Comparison of ENCODE assay signal across 26 mouse cellular contexts in the genomic region with DNA sequence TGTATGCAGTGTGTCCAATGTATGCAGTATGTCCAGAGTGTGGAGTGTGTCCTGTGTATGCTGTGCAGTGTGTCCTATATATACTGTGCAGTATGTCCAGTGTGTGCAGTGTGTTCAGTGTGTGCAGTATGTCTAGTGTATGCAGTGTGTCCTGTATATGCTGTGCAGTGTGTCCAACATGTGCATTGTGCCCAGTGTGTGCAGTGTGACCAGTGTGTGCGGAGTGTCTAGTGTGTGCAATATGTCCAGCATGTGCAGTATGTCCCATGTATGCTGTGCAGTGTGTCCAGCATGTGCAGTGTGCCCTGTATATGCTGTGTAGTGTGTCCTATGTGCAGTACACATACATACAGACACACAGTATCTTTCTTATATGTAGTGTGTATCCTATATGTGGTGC.
DNase-seq lines count a peak whose midpoint lies in the region; ATAC-seq and TF ChIP-seq lines count a peak whose summit lies in the region.
"Had no signal": no experiment of that assay in that cellular context is flagged by ENCODE, and none has a peak within 500 bp of the region (broad histone marks: within the 10 kb centered on the region; RNA-seq: fewer than 3 reads in every experiment).

No protein-coding gene starts in this region.

- TF ChIP-seq RAD21 in CH12.LX (IDR thresholded peaks at IDR 0.05; ENCODE audit: low read depth, low read length), result no peak

- no peaks in the 10 kb centered on the region for H3K9me3 ChIP-seq in lung, embryonic 14.5 days (ENCODE audit: low read depth, low read length)
- no peaks in the 10 kb centered on the region for H3K9me3 ChIP-seq in CH12.LX (replicated peaks; ENCODE audit: low read length)
- no peaks in the 10 kb centered on the region for H3K9me3 ChIP-seq in limb, embryonic 12.5 days
- H3K9me3 ChIP-seq: heart, embryonic 12.5 days; limb, embryonic 15.5 days; liver, embryonic 15.5 days; lung, embryonic 15.5 days; neural tube, embryonic 15.5 days had no signal

- no peak overlapping the region for H3K4me3 ChIP-seq in lung, embryonic 14.5 days (ENCODE audit: low read depth, low read length)
- H3K4me3 ChIP-seq in CH12.LX (replicated peaks in 1 of 3; ENCODE audit: low read depth in 2 of 3, low read length in 2 of 3, poor library complexity in 1 of 3), result peak overlapping the region in 1 of 3 experiments; percentile 6
- no peak overlapping the region for H3K4me3 ChIP-seq in limb, embryonic 12.5 days (replicated peaks)
- H3K4me3 ChIP-seq: heart, embryonic 12.5 days; limb, embryonic 15.5 days; liver, embryonic 15.5 days; lung, embryonic 15.5 days; neural tube, embryonic 15.5 days had no signal

- dilution Hi-C loops in CH12.LX (cut with MboI; ENCODE audit: extremely low pct_ligation_motif_present, extremely low pct_unique_long_range_greater_than_20kb, low sequenced_read_pairs), result no loop called here

- TF ChIP-seq POLR2A in CH12.LX (IDR thresholded peaks at IDR 0.05; ENCODE audit: low read depth, low read length), result no peak

- peaks cover 4% of the 10 kb centered on the region for H3K4me1 ChIP-seq in lung, embryonic 14.5 days (ENCODE audit: insufficient read depth)
- peaks cover 18 to 32% of the 10 kb centered on the region in 2 experiments for H3K4me1 ChIP-seq in CH12.LX (ENCODE audit: control insufficient read depth in 1 of 2, insufficient read depth in 2 of 2)
- H3K4me1 ChIP-seq in limb, embryonic 12.5 days (replicated peaks), result peaks cover 24% of the 10 kb centered on the region
- H3K4me1 ChIP-seq: liver, embryonic 15.5 days had no signal

- no peak overlapping the region for H3K27ac ChIP-seq in lung, embryonic 14.5 days (ENCODE audit: low read depth)
- H3K27ac ChIP-seq in CH12.LX (ENCODE audit: insufficient read depth, low read depth), result peak overlapping the region; percentile 14; the same call in 1 of the 2 replicates
- H3K27ac ChIP-seq in limb, embryonic 12.5 days, result peak overlapping the region; percentile 19; the same call in 1 of the 2 replicates
- H3K27ac ChIP-seq: hindbrain, embryonic 14.5 days; kidney, postnatal 0 days; liver, embryonic 15.5 days; lung, embryonic 15.5 days; neural tube, embryonic 15.5 days had no signal

- WGBS in lung, embryonic 14.5 days, result 92% methylated on average over 1 of the region's 1 CpGs
- WGBS in limb, embryonic 12.5 days, result 94% methylated on average over 1 of the region's 1 CpGs

- H3K27me3 ChIP-seq in lung, embryonic 14.5 days (ENCODE audit: insufficient read depth, low read length), result no peaks in the 10 kb centered on the region
- H3K27me3 ChIP-seq in CH12.LX (replicated peaks), result no peaks in the 10 kb centered on the region
- H3K27me3 ChIP-seq in limb, embryonic 12.5 days, result 0 out of 2 replicates have a peak, but pooled peaks cover 4% of the 10 kb centered on the region
- H3K27me3 ChIP-seq: heart, embryonic 12.5 days; limb, embryonic 15.5 days; liver, embryonic 15.5 days; lung, embryonic 15.5 days; neural tube, embryonic 15.5 days; Patski had no signal

- H3K79me2 ChIP-seq in CH12.LX (replicated peaks; ENCODE audit: control insufficient read depth, extremely low read depth, insufficient read depth, poor library complexity, severe bottlenecking), result no peaks in the 10 kb centered on the region

- no peak for TF ChIP-seq CTCF in lung, embryonic 14.5 days (IDR thresholded peaks at IDR 0.05; ENCODE audit: low read depth)
- TF ChIP-seq CTCF in CH12.LX (conservative IDR thresholded peaks at IDR 0.05 in 1 of 2, IDR thresholded peaks at IDR 0.05 in 1 of 2; ENCODE audit: low read depth in 2 of 2, low read length in 2 of 2), result no peak

- no peak for TF ChIP-seq EP300 in CH12.LX (IDR thresholded peaks at IDR 0.05; ENCODE audit: low read length)

- peak; percentile 12; the same call in 1 of the 2 replicates for ATAC-seq in lung, embryonic 14.5 days (ENCODE audit: insufficient read depth)
- no peak for ATAC-seq in limb, embryonic 12.5 days (ENCODE audit: insufficient number of reproducible peaks, insufficient read depth, low FRiP score, low TSS enrichment, low read depth)
- ATAC-seq: forebrain, embryonic 14.5 days; intestine, postnatal 0 days; Patski had no signal

- H3K4me2 ChIP-seq in lung, embryonic 14.5 days, result no peak overlapping the region
- H3K4me2 ChIP-seq in CH12.LX (ENCODE audit: insufficient read depth, low read depth, poor library complexity, severe bottlenecking), result no peak overlapping the region
- no peak overlapping the region for H3K4me2 ChIP-seq in limb, embryonic 12.5 days
- H3K4me2 ChIP-seq: heart, embryonic 12.5 days; hindbrain, embryonic 14.5 days; limb, embryonic 15.5 days; liver, embryonic 15.5 days; lung, embryonic 15.5 days; neural tube, embryonic 15.5 days had no signal

- H3K9ac ChIP-seq in lung, embryonic 14.5 days, result no peak overlapping the region
- no peak overlapping the region for H3K9ac ChIP-seq in CH12.LX (ENCODE audit: insufficient read depth, low read depth)
- H3K9ac ChIP-seq in limb, embryonic 12.5 days (replicated peaks), result no peak overlapping the region
- H3K9ac ChIP-seq: heart, embryonic 12.5 days; hindbrain, embryonic 14.5 days; limb, embryonic 15.5 days; liver, embryonic 15.5 days; lung, embryonic 15.5 days; neural tube, embryonic 15.5 days had no signal

- no peaks in the 10 kb centered on the region for H3K36me3 ChIP-seq in lung, embryonic 14.5 days (ENCODE audit: insufficient read depth)
- H3K36me3 ChIP-seq in CH12.LX (replicated peaks in 1 of 2; ENCODE audit: control insufficient read depth in 1 of 2, insufficient read depth in 1 of 2, low read length in 1 of 2), result peaks cover 0 to 5% of the 10 kb centered on the region in 2 experiments
- H3K36me3 ChIP-seq in limb, embryonic 12.5 days, result no peaks in the 10 kb centered on the region
- H3K36me3 ChIP-seq: heart, embryonic 12.5 days; limb, embryonic 15.5 days; liver, embryonic 15.5 days; lung, embryonic 15.5 days; neural tube, embryonic 15.5 days had no signal

- DNase-seq in gastrocnemius, postnatal 25 days, result peak; percentile 2
- no peak for DNase-seq in gastrocnemius, postnatal 10 days
- no peak for DNase-seq in lung, embryonic 14.5 days
- DNase-seq in lung, postnatal 4 days, result no peak
- DNase-seq in CH12.LX (ENCODE audit: extremely low read depth), result no peak
- DNase-seq in cerebellum, adult 8-10 months, result no peak
- DNase-seq: adrenal gland, postnatal 10 days; cerebellum, adult 11 months; cerebellum, postnatal 10 days; gastrocnemius, postnatal 36 days; heart, adult 18-20 months; kidney, postnatal 4 days; midbrain, embryonic 14.5 days; retina, postnatal 1 day; right cerebral cortex, postnatal 14 days had no signal

- in situ Hi-C loops in CH12.LX (cut with MboI; ENCODE audit: low pct_ligation_motif_present, low pct_unique_long_range_greater_than_20kb, low sequenced_read_pairs), result no loop called here

TF ChIP-seq in CH12.LX, 34 proteins besides CTCF, POLR2A, EP300 and RAD21:
- TF ChIP-seq MAFK (IDR thresholded peaks at IDR 0.05; ENCODE audit: insufficient replicate concordance, low read length) (no peak), ZMIZ1 (IDR thresholded peaks at IDR 0.05; ENCODE audit: low read depth, low read length) (no peak), RCOR1 (conservative IDR thresholded peaks at IDR 0.05; ENCODE audit: low read depth, low read length) (no peak)
